Mouse (Mus musculus): ENCODE data around the gene Gm49333. TPM values are rescaled to one million over a fixed set of nuclear protein-coding genes. Genes with fewer than 3 reads are reported as not detected.

The Gm49333 gene
- total RNA-seq, 4 experiments from 2014 or later, result not detected

- DNase-seq (ENCODE audit: low spot score), result peak; percentile 81
Measured at GRCm38 (mm10) chr16:20677974-20678675, 66.7 kb downstream of the Gm49333 start.

GRCm38 (mm10) chr16:20690774-20691173 lies 79.4 kb downstream of the Gm49333 start:
- no peak for DNase-seq (ENCODE audit: low spot score)

- no peak for DNase-seq (ENCODE audit: low spot score)
Measured at GRCm38 (mm10) chr16:20691617-20692016, 80.2 kb downstream of the Gm49333 start.

- DNase-seq (ENCODE audit: low spot score), result no peak
Measured at GRCm38 (mm10) chr16:20692241-20692965, 81.0 kb downstream of the Gm49333 start.

- peak; percentile 91 for DNase-seq (ENCODE audit: low spot score)
Measured at GRCm38 (mm10) chr16:20693111-20693701, 81.8 kb downstream of the Gm49333 start, which contains the start of gene Fam131a. TSS of gene Fam131a (plus strand) at chr16:20693241.

- DNase-seq (ENCODE audit: low spot score), result peak; percentile 66
Measured at GRCm38 (mm10) chr16:20694781-20695180, 83.4 kb downstream of the Gm49333 start.

Small RNA genes lying within 50 kb of the gene (microRNA-seq; reads per million reads assigned to microRNA genes)
- 0.84 reads per million for gene Mir1224

Other genes starting within 250 kb of the Gm49333 start
- gene Abcc5, start 185.2 kb upstream of the Gm49333 start, total RNA-seq (2022), result 10 to 100 TPM; 26.5 to 31.1 (median 27.8) TPM
- 10 to 100 TPM; 50.5 to 59.7 (median 55.2) TPM for gene Eif2b5, start 112.8 kb upstream of the Gm49333 start, total RNA-seq (2022)
- gene Dvl3, start 94.6 kb upstream of the Gm49333 start, total RNA-seq (2022), result 10 to 100 TPM; 45.9 to 51.0 (median 48.2) TPM
- 100 to 1,000 TPM; 186 to 215 (median 203) TPM for gene Ap2m1, start 76.1 kb upstream of the Gm49333 start, total RNA-seq (2022)
- gene Abcf3, start 63.0 kb upstream of the Gm49333 start, total RNA-seq (2022), result 10 to 100 TPM; 62.4 to 85.5 (median 78.0) TPM
- under 1 TPM in 3 of 4 experiments, not detected in 1; 0.49 to 0.71 (median 0.69) TPM for gene Vwa5b2, start 22.1 kb upstream of the Gm49333 start, total RNA-seq (2022)
- 1 to 10 TPM; 5.9 to 8.2 (median 7.6) TPM for gene Eef1akmt4, start within 50 bp of the Gm49333 start, total RNA-seq (2022)
- 10 to 100 TPM in 1 of 4 experiments, 1 to 10 TPM in 3; 7.3 to 11.2 (median 8.9) TPM for gene Alg3, start 125 bp downstream of the Gm49333 start, total RNA-seq (2022)
- gene Camk2n2, start 9.7 kb downstream of the Gm49333 start, total RNA-seq (2022), result 1 to 10 TPM in 3 of 4 experiments, under 1 TPM in 1; 0.79 to 1.7 (median 1.3) TPM
- under 1 TPM; 0.63 to 0.90 (median 0.73) TPM for gene Ece2, start 18.2 kb downstream of the Gm49333 start, total RNA-seq (2022)
- 100 to 1,000 TPM; 198 to 209 (median 203) TPM for gene Psmd2, start 40.0 kb downstream of the Gm49333 start, total RNA-seq (2022)
- gene Eif4g1, start 56.7 kb downstream of the Gm49333 start, total RNA-seq (2022), result 100 to 1,000 TPM; 388 to 519 (median 472) TPM
- 10 to 100 TPM; 26.2 to 47.4 (median 33.0) TPM for gene Fam131a, start 81.6 kb downstream of the Gm49333 start, total RNA-seq (2022)
- gene Polr2h, start 106.1 kb downstream of the Gm49333 start, total RNA-seq (2022), result 10 to 100 TPM in 1 of 4 experiments, 1 to 10 TPM in 3; 7.8 to 11.2 (median 9.1) TPM
- gene Clcn2, start 106.1 kb downstream of the Gm49333 start, total RNA-seq (2022), result 1 to 10 TPM; 1.5 to 3.3 (median 2.1) TPM
- gene Chrd, start 121.5 kb downstream of the Gm49333 start, total RNA-seq (2022), result 1 to 10 TPM; 1.4 to 3.3 (median 2.9) TPM
- under 1 TPM in 3 of 4 experiments, not detected in 1; 0.27 to 0.31 (median 0.28) TPM for gene Thpo, start 122.9 kb downstream of the Gm49333 start, total RNA-seq (2022)